Mouse (Mus musculus): ENCODE data around the gene Cdc42ep5. TPM values are rescaled to one million over a fixed set of nuclear protein-coding genes. Genes with fewer than 3 reads are reported as not detected.
"Not testable (repeated sequence)": the region's sequence is repeated elsewhere in the genome, so short reads cannot be mapped to it uniquely, and the experiment has no call there.

The Cdc42ep5 gene
- 6.5 and 9.7 TPM in 2 replicates for polyA plus RNA-seq (2012; rRNA removed)

- TF ChIP-seq CTCF (IDR thresholded peaks at IDR 0.05; ENCODE audit: borderline replicate concordance, control insufficient read depth, extremely low read depth, insufficient read depth, low read length, poor library complexity), result no peak
- no peak for TF ChIP-seq POLR2A (IDR thresholded peaks at IDR 0.05; ENCODE audit: control insufficient read depth, extremely low read depth, insufficient read depth, low read length, poor library complexity)
- DNase-seq, result no peak
- WGBS, result 5% methylated on average over 19 of the region's 20 CpGs
- no peaks in the 10 kb centered on the region for H3K4me1 ChIP-seq (replicated peaks; ENCODE audit: control insufficient read depth, insufficient read depth, low read length)
- H3K27me3 ChIP-seq (ENCODE audit: control insufficient read depth, insufficient read depth, low read length), result no peaks in the 10 kb centered on the region
- H3K27ac ChIP-seq (ENCODE audit: control insufficient read depth, insufficient read depth, low read length), result no peak within 1 kb of the TSS
- H3K36me3 ChIP-seq (ENCODE audit: control insufficient read depth, insufficient read depth, low read length), result no peaks in the 10 kb centered on the region
- no peak within 1 kb of the TSS; the same call in 1 of the 2 replicates for H3K4me3 ChIP-seq (ENCODE audit: control insufficient read depth, insufficient read depth, low read length)
Measured at GRCm38 (mm10) chr7:4164090-4164910, at the start of gene Cdc42ep5. Cdc42ep5 (minus strand) TSS chr7:4164860.

GRCm38 (mm10) chr7:4213436-4213835, 48.8 kb upstream of the Cdc42ep5 start:
- not testable (repeated sequence) for H3K4me3 ChIP-seq (ENCODE audit: control insufficient read depth, insufficient read depth, low read length); DNase-seq; H3K27ac ChIP-seq (ENCODE audit: control insufficient read depth, insufficient read depth, low read length); H3K27me3 ChIP-seq (ENCODE audit: control insufficient read depth, insufficient read depth, low read length); H3K4me1 ChIP-seq (replicated peaks; ENCODE audit: control insufficient read depth, insufficient read depth, low read length); H3K36me3 ChIP-seq (ENCODE audit: control insufficient read depth, insufficient read depth, low read length)

GRCm38 (mm10) chr7:4208626-4209025, 44.0 kb upstream of the Cdc42ep5 start:
- no peak for DNase-seq
- no peaks in the 10 kb centered on the region for H3K4me1 ChIP-seq (replicated peaks; ENCODE audit: control insufficient read depth, insufficient read depth, low read length)
- no peak overlapping the region for H3K4me3 ChIP-seq (ENCODE audit: control insufficient read depth, insufficient read depth, low read length)
- WGBS, result 20% methylated on average over 2 of the region's 2 CpGs
- H3K27ac ChIP-seq (ENCODE audit: control insufficient read depth, insufficient read depth, low read length), result no peak overlapping the region
- TF ChIP-seq CTCF (IDR thresholded peaks at IDR 0.05; ENCODE audit: borderline replicate concordance, control insufficient read depth, extremely low read depth, insufficient read depth, low read length, poor library complexity) (no peak), POLR2A (IDR thresholded peaks at IDR 0.05; ENCODE audit: control insufficient read depth, extremely low read depth, insufficient read depth, low read length, poor library complexity) (no peak)
- H3K27me3 ChIP-seq (ENCODE audit: control insufficient read depth, insufficient read depth, low read length), result no peaks in the 10 kb centered on the region
- H3K36me3 ChIP-seq (ENCODE audit: control insufficient read depth, insufficient read depth, low read length), result no peaks in the 10 kb centered on the region

DNA sequence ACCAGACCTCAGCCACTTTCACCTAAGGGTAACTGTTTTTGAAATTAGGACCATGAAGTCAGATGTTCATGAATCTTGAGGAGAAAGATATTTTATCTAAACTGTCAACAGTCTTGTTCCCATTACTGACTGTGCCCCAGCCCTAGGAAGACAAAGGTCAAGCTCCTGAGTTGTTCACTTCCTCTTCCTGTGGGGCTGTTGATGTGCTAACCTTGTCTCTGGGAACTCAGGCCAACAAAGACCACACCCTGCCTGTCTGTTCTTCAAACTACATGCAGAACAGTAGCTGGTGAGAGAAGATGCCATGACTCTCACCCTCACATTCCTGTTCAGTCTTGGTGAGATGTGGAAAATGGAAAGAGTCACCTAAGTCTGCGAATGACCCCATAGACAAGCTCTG, 42.5 kb upstream of the Cdc42ep5 start:
- no peaks in the 10 kb centered on the region for H3K36me3 ChIP-seq (ENCODE audit: control insufficient read depth, insufficient read depth, low read length)
- DNase-seq, result no peak
- TF ChIP-seq POLR2A (IDR thresholded peaks at IDR 0.05; ENCODE audit: control insufficient read depth, extremely low read depth, insufficient read depth, low read length, poor library complexity), result no peak
- no peak for TF ChIP-seq CTCF (IDR thresholded peaks at IDR 0.05; ENCODE audit: borderline replicate concordance, control insufficient read depth, extremely low read depth, insufficient read depth, low read length, poor library complexity)
- no peaks in the 10 kb centered on the region for H3K4me1 ChIP-seq (replicated peaks; ENCODE audit: control insufficient read depth, insufficient read depth, low read length)
- 91% methylated on average over 1 of the region's 1 CpGs for WGBS
- no peak overlapping the region for H3K27ac ChIP-seq (ENCODE audit: control insufficient read depth, insufficient read depth, low read length)
- H3K27me3 ChIP-seq (ENCODE audit: control insufficient read depth, insufficient read depth, low read length), result no peaks in the 10 kb centered on the region
- H3K4me3 ChIP-seq (ENCODE audit: control insufficient read depth, insufficient read depth, low read length), result no peak overlapping the region

- Histone ChIP-seq H3K36me3 (ENCODE audit: control insufficient read depth, insufficient read depth, low read length) (no peaks in the 10 kb centered on the region), H3K27ac (ENCODE audit: control insufficient read depth, insufficient read depth, low read length) (no peak overlapping the region), H3K27me3 (ENCODE audit: control insufficient read depth, insufficient read depth, low read length) (no peaks in the 10 kb centered on the region), H3K4me1 (replicated peaks; ENCODE audit: control insufficient read depth, insufficient read depth, low read length) (no peaks in the 10 kb centered on the region), H3K4me3 (ENCODE audit: control insufficient read depth, insufficient read depth, low read length) (no peak overlapping the region)
- WGBS, result 45% methylated on average over 3 of the region's 3 CpGs
- no peak for DNase-seq
- TF ChIP-seq CTCF (IDR thresholded peaks at IDR 0.05; ENCODE audit: borderline replicate concordance, control insufficient read depth, extremely low read depth, insufficient read depth, low read length, poor library complexity), result no peak
- TF ChIP-seq POLR2A (IDR thresholded peaks at IDR 0.05; ENCODE audit: control insufficient read depth, extremely low read depth, insufficient read depth, low read length, poor library complexity), result no peak
Measured at GRCm38 (mm10) chr7:4178438-4178837, 13.8 kb upstream of the Cdc42ep5 start.

DNA sequence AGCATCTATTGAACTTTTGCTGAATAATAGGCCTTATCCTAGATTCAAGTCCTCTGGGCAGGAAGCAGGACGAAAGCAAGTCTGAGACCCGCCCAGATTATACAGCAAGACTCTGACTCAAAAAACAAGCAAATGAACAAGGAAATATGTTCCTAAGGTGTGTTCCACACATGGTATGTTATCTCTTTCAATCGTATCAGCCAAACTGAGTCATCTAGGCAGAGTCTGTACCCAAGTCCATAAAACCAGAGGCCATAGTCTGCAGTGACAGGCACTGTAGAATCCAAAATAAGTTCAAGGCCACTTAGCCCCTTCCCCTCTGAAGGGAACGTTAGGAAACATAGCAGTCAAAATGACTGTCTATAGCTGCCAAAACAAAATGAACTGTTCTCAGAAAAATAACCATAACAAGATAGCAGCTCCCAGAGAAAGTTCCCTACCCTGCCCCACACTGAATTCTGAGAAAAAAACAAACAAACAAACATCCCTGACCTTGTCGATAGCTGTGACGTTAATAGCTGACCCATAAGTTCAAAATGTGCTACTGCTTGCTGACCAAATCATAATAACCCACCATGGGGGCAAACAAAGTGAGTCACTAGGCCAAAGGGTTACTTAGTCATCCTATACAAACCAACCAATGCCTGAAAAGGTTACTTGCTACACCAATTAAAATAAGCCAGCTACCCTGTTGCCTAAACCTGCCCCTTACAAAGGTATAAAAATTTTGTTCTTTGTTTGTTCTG, 5.7 kb upstream of the Cdc42ep5 start:
- Histone ChIP-seq H3K36me3 (ENCODE audit: control insufficient read depth, insufficient read depth, low read length) (no peaks in the 10 kb centered on the region), H3K27ac (ENCODE audit: control insufficient read depth, insufficient read depth, low read length) (no peak overlapping the region), H3K4me3 (ENCODE audit: control insufficient read depth, insufficient read depth, low read length) (no peak overlapping the region), H3K4me1 (replicated peaks; ENCODE audit: control insufficient read depth, insufficient read depth, low read length) (no peaks in the 10 kb centered on the region), H3K27me3 (ENCODE audit: control insufficient read depth, insufficient read depth, low read length) (no peaks in the 10 kb centered on the region)
- no peak for TF ChIP-seq CTCF (IDR thresholded peaks at IDR 0.05; ENCODE audit: borderline replicate concordance, control insufficient read depth, extremely low read depth, insufficient read depth, low read length, poor library complexity)
- DNase-seq, result no peak
- 85% methylated on average over 6 of the region's 6 CpGs for WGBS
